Mouse (Mus musculus): ENCODE results near the gene Oas2. TPM values are rescaled to one million over a fixed set of nuclear protein-coding genes. Genes with fewer than 3 reads are reported as not detected.

Gene Oas2
- polyA plus RNA-seq, 1 experiment from 2014 or later: 0.43 TPM

DNA sequence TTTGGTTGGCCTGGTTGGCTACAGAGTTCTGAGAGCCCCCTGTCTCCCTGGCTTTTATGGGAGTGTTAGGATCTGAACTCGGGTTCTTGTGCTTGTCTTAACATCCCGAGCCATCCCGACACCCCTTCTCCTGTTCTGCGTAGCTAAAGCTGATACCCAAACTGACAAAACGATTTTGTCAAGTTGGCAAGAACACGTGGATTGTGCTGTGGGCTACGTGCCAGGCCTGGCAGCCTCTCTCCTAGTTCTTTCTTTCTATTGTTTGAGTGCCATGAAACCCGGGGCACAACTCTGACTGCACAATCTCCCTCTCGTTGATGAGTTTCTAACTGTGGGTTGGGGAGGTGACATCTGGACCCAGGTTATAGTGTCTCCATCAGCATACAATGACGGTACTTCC, 20.3 kb downstream of the Oas2 start:
- Histone ChIP-seq H3K36me3 (replicated peaks; ENCODE audit: control insufficient read depth, insufficient read depth, low read depth, low read length) (no peaks in the 10 kb centered on the region), H3K27ac (replicated peaks; ENCODE audit: low read depth, low read length) (no peak overlapping the region), H3K9me3 (replicated peaks; ENCODE audit: control insufficient read depth, low read length) (no peaks in the 10 kb centered on the region), H3K4me3 (ENCODE audit: low read depth, low read length) (no peak overlapping the region), H3K9ac (replicated peaks; ENCODE audit: low read length) (no peak overlapping the region), H3K27me3 (ENCODE audit: control insufficient read depth, insufficient read depth, low read length) (no peaks in the 10 kb centered on the region; the same call in 1 of the 2 replicates), H3K4me1 (ENCODE audit: control insufficient read depth, insufficient read depth, low read length) (no peaks in the 10 kb centered on the region), H3K4me2 (ENCODE audit: low read depth, low read length) (no peak overlapping the region)
- DNase-seq (ENCODE audit: low spot score) (no peak), ATAC-seq (replicated peaks; ENCODE audit: insufficient number of reproducible peaks, low FRiP score, low TSS enrichment, low read depth) (no peak)
- 81% methylated on average over 10 of the region's 10 CpGs for WGBS

DNA sequence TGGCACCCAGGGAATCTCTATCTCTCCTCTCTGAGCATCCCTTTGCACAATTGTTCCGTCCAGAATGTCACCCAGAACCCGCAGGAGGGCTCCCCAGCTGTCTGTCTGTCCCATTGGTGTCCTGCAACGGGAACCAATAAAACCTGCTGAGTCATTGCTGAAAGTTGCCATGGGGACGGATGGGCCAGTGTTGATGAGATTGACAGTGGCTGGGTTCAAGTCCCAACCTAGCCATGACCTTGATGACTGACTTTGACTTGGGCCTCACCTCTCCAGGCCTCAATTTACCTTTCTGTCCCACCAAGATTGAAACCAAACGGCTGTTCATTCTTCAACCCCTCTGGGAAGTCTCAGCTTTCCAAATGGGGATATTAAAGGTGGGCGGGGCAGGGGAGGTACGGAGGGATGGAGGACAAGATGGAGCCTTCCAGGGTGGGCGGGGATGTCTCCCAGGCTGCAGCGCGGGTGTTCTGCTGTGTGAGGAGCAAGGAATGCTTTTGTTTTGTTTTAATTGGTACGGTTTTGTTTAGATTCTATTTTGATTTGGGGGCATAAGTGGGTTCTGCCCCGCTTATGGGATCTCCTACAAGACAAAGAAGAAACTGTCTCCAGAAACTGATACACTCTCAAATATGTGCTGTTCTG, 23.7 kb downstream of the Oas2 start:
- Histone ChIP-seq H3K36me3 (replicated peaks; ENCODE audit: control insufficient read depth, insufficient read depth, low read depth, low read length) (no peaks in the 10 kb centered on the region), H3K4me3 (ENCODE audit: low read depth, low read length) (no peak overlapping the region), H3K9ac (replicated peaks; ENCODE audit: low read length) (no peak overlapping the region), H3K4me1 (ENCODE audit: control insufficient read depth, insufficient read depth, low read length) (no peaks in the 10 kb centered on the region), H3K27ac (replicated peaks; ENCODE audit: low read depth, low read length) (no peak overlapping the region), H3K9me3 (replicated peaks; ENCODE audit: control insufficient read depth, low read length) (no peaks in the 10 kb centered on the region), H3K27me3 (ENCODE audit: control insufficient read depth, insufficient read depth, low read length) (no peaks in the 10 kb centered on the region; the same call in 1 of the 2 replicates), H3K4me2 (ENCODE audit: low read depth, low read length) (no peak overlapping the region)
- DNase-seq (ENCODE audit: low spot score) (no peak), ATAC-seq (replicated peaks; ENCODE audit: insufficient number of reproducible peaks, low FRiP score, low TSS enrichment, low read depth) (no peak)
- 63% methylated on average over 12 of the region's 12 CpGs for WGBS

DNA sequence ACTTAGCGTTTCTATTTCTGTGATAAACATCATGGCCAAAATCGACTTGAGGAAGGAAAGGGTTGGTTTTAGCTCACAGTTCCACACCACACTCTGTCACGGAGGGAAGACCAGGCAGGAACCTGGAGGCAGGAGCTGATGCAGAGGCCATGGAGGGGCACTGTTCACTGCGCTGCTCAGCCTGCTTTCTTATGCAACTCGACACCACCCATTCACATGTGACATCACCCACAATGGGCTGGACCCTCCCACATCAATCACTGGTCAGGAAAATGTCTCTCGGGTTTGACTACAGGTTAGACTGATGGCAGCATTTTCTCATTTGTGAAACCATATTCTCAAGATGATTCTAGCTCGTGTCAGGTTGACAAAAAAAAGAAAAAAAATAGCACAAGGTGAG, 28.6 kb downstream of the Oas2 start:
- Histone ChIP-seq H3K9me3 (replicated peaks; ENCODE audit: control insufficient read depth, low read length) (no peaks in the 10 kb centered on the region), H3K4me2 (ENCODE audit: low read depth, low read length) (no peak overlapping the region), H3K27ac (replicated peaks; ENCODE audit: low read depth, low read length) (no peak overlapping the region), H3K4me1 (ENCODE audit: control insufficient read depth, insufficient read depth, low read length) (no peaks in the 10 kb centered on the region), H3K4me3 (ENCODE audit: low read depth, low read length) (no peak overlapping the region), H3K36me3 (replicated peaks; ENCODE audit: control insufficient read depth, insufficient read depth, low read depth, low read length) (no peaks in the 10 kb centered on the region), H3K9ac (replicated peaks; ENCODE audit: low read length) (no peak overlapping the region), H3K27me3 (ENCODE audit: control insufficient read depth, insufficient read depth, low read length) (no peaks in the 10 kb centered on the region)
- 57% methylated on average over 7 of the region's 7 CpGs for WGBS
- no peak for DNase-seq (ENCODE audit: low spot score)
- no peak for ATAC-seq (replicated peaks; ENCODE audit: insufficient number of reproducible peaks, low FRiP score, low TSS enrichment, low read depth)

DNA sequence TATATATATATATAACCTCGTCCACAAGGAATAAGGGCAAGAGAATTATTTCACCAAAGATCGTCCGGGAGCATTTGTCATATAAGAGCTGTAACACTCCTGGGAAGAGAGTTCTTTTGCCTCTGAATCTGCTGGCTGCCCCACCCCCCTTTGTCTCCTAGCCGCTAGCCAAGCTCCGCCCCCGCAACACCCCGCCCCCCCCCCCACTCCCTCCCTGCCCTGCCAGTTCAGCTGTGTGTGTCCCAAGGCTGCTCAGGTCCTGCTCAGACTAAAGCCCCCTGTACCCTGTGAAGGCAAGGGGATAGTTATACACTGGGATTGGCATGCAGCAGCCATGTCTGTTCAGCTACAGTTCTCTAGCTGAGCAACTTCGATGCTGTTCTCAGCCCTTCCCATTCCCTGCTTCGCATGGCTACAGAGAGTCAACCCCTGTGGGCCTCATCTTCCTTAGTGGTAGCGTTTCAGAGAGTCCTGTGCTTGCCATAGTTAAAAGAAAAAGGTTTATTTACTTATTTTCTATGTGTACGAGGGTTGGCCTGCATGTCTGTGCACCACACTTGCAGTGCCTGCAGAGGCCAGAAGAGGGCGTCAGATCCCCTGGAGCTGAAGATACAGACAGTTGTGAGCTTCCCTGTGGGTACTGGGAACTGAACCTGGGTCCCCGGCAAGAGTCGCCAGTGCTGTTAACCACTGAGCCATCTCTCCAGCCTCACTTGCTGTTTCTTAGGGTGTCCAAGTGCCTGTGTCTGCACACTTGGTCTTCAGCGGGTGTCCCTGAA, 30.9 kb downstream of the Oas2 start:
- Histone ChIP-seq H3K27ac (replicated peaks; ENCODE audit: low read depth, low read length) (no peak overlapping the region), H3K4me2 (ENCODE audit: low read depth, low read length) (no peak overlapping the region), H3K36me3 (replicated peaks; ENCODE audit: control insufficient read depth, insufficient read depth, low read depth, low read length) (no peaks in the 10 kb centered on the region), H3K4me1 (ENCODE audit: control insufficient read depth, insufficient read depth, low read length) (no peaks in the 10 kb centered on the region), H3K9ac (replicated peaks; ENCODE audit: low read length) (no peak overlapping the region), H3K4me3 (ENCODE audit: low read depth, low read length) (no peak overlapping the region), H3K9me3 (replicated peaks; ENCODE audit: control insufficient read depth, low read length) (no peaks in the 10 kb centered on the region), H3K27me3 (ENCODE audit: control insufficient read depth, insufficient read depth, low read length) (peaks cover 4% of the 10 kb centered on the region)
- no peak for ATAC-seq (replicated peaks; ENCODE audit: insufficient number of reproducible peaks, low FRiP score, low TSS enrichment, low read depth)
- 62% methylated on average over 12 of the region's 15 CpGs for WGBS
- no peak for DNase-seq (ENCODE audit: low spot score)

DNA sequence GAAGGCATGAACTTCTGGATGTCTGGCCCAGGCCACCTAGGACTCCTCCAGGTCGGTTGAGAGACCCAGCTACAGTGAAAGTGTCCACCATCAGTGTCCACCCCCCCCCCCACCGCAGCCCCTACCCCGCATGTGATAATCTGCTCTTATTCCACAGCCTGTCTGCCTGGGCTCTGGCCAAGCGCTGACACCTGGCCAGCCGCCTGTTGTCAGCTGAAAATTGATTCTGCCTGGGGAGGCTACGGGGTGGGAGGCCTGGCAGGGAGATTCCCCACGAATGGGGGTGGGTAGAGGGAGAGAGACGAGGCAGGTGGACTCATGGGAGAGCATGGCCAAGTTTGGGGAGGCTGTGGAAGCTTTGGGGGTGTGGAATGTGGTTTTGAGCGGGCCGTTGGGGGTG, 32.5 kb downstream of the Oas2 start:
- ATAC-seq (replicated peaks; ENCODE audit: insufficient number of reproducible peaks, low FRiP score, low TSS enrichment, low read depth) (no peak), DNase-seq (ENCODE audit: low spot score) (no peak)
- no peak overlapping the region for H3K9ac ChIP-seq (replicated peaks; ENCODE audit: low read length)
- no peak overlapping the region for H3K4me2 ChIP-seq (ENCODE audit: low read depth, low read length)
- no peaks in the 10 kb centered on the region for H3K4me1 ChIP-seq (ENCODE audit: control insufficient read depth, insufficient read depth, low read length)
- no peaks in the 10 kb centered on the region for H3K9me3 ChIP-seq (replicated peaks; ENCODE audit: control insufficient read depth, low read length)
- H3K27ac ChIP-seq (replicated peaks; ENCODE audit: low read depth, low read length): no peak overlapping the region
- peaks cover 16% of the 10 kb centered on the region for H3K27me3 ChIP-seq (ENCODE audit: control insufficient read depth, insufficient read depth, low read length)
- 72% methylated on average over 10 of the region's 10 CpGs for WGBS
- no peaks in the 10 kb centered on the region for H3K36me3 ChIP-seq (replicated peaks; ENCODE audit: control insufficient read depth, insufficient read depth, low read depth, low read length)
- no peak overlapping the region for H3K4me3 ChIP-seq (ENCODE audit: low read depth, low read length)

DNA sequence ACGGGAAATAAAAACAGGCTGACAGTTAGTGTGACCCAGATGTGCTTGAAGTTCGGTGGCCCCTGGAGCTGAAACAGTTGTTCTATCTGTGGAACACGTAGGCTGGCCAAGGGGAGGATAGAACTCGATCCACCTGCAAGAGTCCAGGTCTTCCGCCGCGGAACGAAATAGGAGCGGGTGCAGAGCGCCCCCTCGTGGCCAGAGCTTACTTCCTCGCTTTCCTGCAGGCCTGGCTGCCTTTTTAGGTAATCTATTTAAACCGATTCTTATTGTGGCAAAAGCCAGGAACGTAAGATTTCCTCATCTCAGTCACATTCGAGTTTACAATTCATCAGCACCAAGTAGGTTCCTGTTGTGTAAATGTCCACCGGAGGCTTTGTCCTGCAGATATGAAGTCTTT, 35.3 kb downstream of the Oas2 start:
- H3K9ac ChIP-seq (replicated peaks; ENCODE audit: low read length): no peak overlapping the region
- DNase-seq (ENCODE audit: low spot score) (peak; percentile 86), ATAC-seq (replicated peaks; ENCODE audit: insufficient number of reproducible peaks, low FRiP score, low TSS enrichment, low read depth) (no peak)
- no peak overlapping the region for H3K27ac ChIP-seq (replicated peaks; ENCODE audit: low read depth, low read length)
- WGBS: 5% methylated on average over 16 of the region's 16 CpGs
- H3K36me3 ChIP-seq (replicated peaks; ENCODE audit: control insufficient read depth, insufficient read depth, low read depth, low read length): no peaks in the 10 kb centered on the region
- peaks cover 44% of the 10 kb centered on the region for H3K27me3 ChIP-seq (ENCODE audit: control insufficient read depth, insufficient read depth, low read length)
- peaks cover 8% of the 10 kb centered on the region for H3K4me1 ChIP-seq (ENCODE audit: control insufficient read depth, insufficient read depth, low read length)
- no peak overlapping the region for H3K4me2 ChIP-seq (ENCODE audit: low read depth, low read length)
- no peaks in the 10 kb centered on the region for H3K9me3 ChIP-seq (replicated peaks; ENCODE audit: control insufficient read depth, low read length)
- H3K4me3 ChIP-seq (ENCODE audit: low read depth, low read length): no peak overlapping the region

DNA sequence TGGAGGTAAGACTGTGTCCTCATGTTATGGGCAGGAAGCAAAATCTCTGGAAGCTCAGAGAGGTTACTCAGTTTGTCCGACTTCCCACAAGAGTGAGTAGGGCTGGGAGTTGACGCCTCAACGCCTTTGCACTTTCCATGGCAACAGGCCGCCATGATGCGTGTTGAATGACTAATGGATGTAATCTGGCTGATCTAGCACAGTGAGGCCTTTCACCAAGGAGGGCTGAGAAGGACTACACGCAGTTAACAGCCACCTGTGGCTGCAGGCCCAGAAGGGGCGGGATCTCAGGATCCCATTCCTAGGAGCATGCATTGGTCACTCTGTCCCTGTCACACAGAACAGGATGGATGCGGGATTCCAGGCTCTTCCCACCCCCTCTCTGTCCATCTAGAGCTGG, 36.9 kb downstream of the Oas2 start:
- Histone ChIP-seq H3K27ac (replicated peaks; ENCODE audit: low read depth, low read length) (no peak overlapping the region), H3K9ac (replicated peaks; ENCODE audit: low read length) (no peak overlapping the region), H3K9me3 (replicated peaks; ENCODE audit: control insufficient read depth, low read length) (no peaks in the 10 kb centered on the region), H3K4me2 (ENCODE audit: low read depth, low read length) (no peak overlapping the region), H3K27me3 (ENCODE audit: control insufficient read depth, insufficient read depth, low read length) (peaks cover 46% of the 10 kb centered on the region), H3K36me3 (replicated peaks; ENCODE audit: control insufficient read depth, insufficient read depth, low read depth, low read length) (no peaks in the 10 kb centered on the region), H3K4me3 (ENCODE audit: low read depth, low read length) (no peak overlapping the region), H3K4me1 (ENCODE audit: control insufficient read depth, insufficient read depth, low read length) (peaks cover 8% of the 10 kb centered on the region)
- no peak for DNase-seq (ENCODE audit: low spot score)
- WGBS: 81% methylated on average over 8 of the region's 8 CpGs
- no peak for ATAC-seq (replicated peaks; ENCODE audit: insufficient number of reproducible peaks, low FRiP score, low TSS enrichment, low read depth)

DNA sequence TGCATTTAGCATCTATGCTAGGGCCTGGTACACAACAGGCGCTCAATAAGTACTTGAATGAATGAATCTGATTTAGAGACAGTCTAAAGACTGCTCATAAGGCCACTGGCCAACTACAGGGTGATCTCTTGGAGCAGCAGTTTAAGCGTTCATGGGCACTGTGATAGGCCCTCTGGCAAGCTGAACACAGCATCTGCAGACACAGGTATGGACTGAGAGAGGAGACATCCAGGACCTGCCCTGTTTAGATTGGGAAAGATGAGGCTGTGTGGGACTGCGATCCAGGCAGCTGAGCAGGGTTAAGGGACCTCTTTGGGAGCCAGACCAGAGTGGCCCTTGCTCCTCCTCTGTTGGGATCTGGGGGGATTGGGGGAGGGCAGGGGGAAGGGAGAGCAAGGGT, 37.8 kb downstream of the Oas2 start, which contains the start of gene Dtx1:
Gene Dtx1 (minus strand): TSS at position 101 of the 400 bp plus-strand sequence.
- H3K9me3 ChIP-seq (replicated peaks; ENCODE audit: control insufficient read depth, low read length): no peaks in the 10 kb centered on the region
- ATAC-seq (replicated peaks; ENCODE audit: insufficient number of reproducible peaks, low FRiP score, low TSS enrichment, low read depth) (no peak), DNase-seq (ENCODE audit: low spot score) (no peak)
- peaks cover 8% of the 10 kb centered on the region for H3K4me1 ChIP-seq (ENCODE audit: control insufficient read depth, insufficient read depth, low read length)
- H3K9ac ChIP-seq (replicated peaks; ENCODE audit: low read length): peak within 1 kb of the TSS; percentile 46
- H3K36me3 ChIP-seq (replicated peaks; ENCODE audit: control insufficient read depth, insufficient read depth, low read depth, low read length): no peaks in the 10 kb centered on the region
- H3K27me3 ChIP-seq (ENCODE audit: control insufficient read depth, insufficient read depth, low read length): peaks cover 46% of the 10 kb centered on the region
- H3K27ac ChIP-seq (replicated peaks; ENCODE audit: low read depth, low read length): no peak within 1 kb of the TSS
- 35% methylated on average over 3 of the region's 3 CpGs for WGBS
- peak within 1 kb of the TSS; percentile 46 for H3K4me3 ChIP-seq (ENCODE audit: low read depth, low read length)
- H3K4me2 ChIP-seq (ENCODE audit: low read depth, low read length): peak within 1 kb of the TSS; percentile 67

Measured in embryonic facial prominence, embryonic 11.5 days (tissue).